Mouse (Mus musculus) hindbrain, embryonic 11.5 days (tissue): ENCODE results near the gene Lama5. TPM values are rescaled to one million over a fixed set of nuclear protein-coding genes. Genes with fewer than 3 reads are reported as not detected.

ENCODE experiments used
- ATAC-seq: fragments of 200-750 bp; cut with Nextera tagmentation; 2 replicates; pipeline ENCODE4 v1.8.0; 2017; ENCODE audit warnings: mild to moderate bottlenecking, moderate TSS enrichment, moderate library complexity; ENCODE audit not compliant: low FRiP score
- DNase-seq: peaks from one replicate; pipeline ENCODE4 v3.0.0-alpha.2; 2015; ENCODE audit warnings: low spot score
- H3K27ac ChIP-seq: fragments of 300-500 bp; sonication (generic); 2 replicates; pipeline ENCODE4 v1.5.1; 2014; ENCODE audit warnings: mild to moderate bottlenecking, low read depth, low read length
- H3K27me3 ChIP-seq: fragments of 300-500 bp; sonication (generic); 2 replicates; pipeline ENCODE4 v1.6.1; 2014; ENCODE audit warnings: mild to moderate bottlenecking, low read length, moderate library complexity, mixed read lengths; ENCODE audit not compliant: control insufficient read depth, insufficient read depth
- H3K36me3 ChIP-seq: fragments of 300-500 bp; sonication (generic); 2 replicates; pipeline ENCODE4 v1.6.1; 2014; ENCODE audit warnings: mild to moderate bottlenecking, low read length, moderate library complexity, mixed read lengths; ENCODE audit not compliant: control insufficient read depth, insufficient read depth
- H3K4me1 ChIP-seq: fragments of 300-500 bp; sonication (generic); replicated peaks from 2 replicates; pipeline ENCODE4 v1.6.1; 2014; ENCODE audit warnings: low read length, mixed read lengths; ENCODE audit not compliant: control insufficient read depth, insufficient read depth
- H3K4me2 ChIP-seq: fragments of 300-500 bp; sonication (generic); replicated peaks from 2 replicates; pipeline ENCODE4 v1.6.1; 2014; ENCODE audit warnings: mild to moderate bottlenecking, low read depth, low read length
- H3K4me3 ChIP-seq: fragments of 300-500 bp; sonication (generic); 2 replicates; pipeline ENCODE4 v1.5.1; 2014; ENCODE audit warnings: low read depth, low read length
- H3K9ac ChIP-seq: fragments of 300-500 bp; sonication (generic); 2 replicates; pipeline ENCODE4 v1.6.1; 2014; ENCODE audit warnings: low read depth, low read length
- H3K9me3 ChIP-seq: fragments of 300-500 bp; sonication (generic); 2 replicates; pipeline ENCODE4 v1.6.1; 2016; ENCODE audit warnings: low read length; ENCODE audit not compliant: control insufficient read depth
- WGBS: fragments of 180-500 bp; shearing (Covaris S2); extraction: QIAGEN DNeasy Blood & Tissue Kit; methylation state at CpG from one replicate; pipeline ENCODE4 v1.1.7; 2014; 5-methylcytosine and 5-hydroxymethylcytosine counted together
- polyA plus RNA-seq: library from polyadenylated mRNA; unstranded; fragments of >200 nt; fragmentation: Nextera tagmentation; extraction: Ambion mirVana; gene quantifications from 2 replicates; pipeline ENCODE4 v1.2.1, GENCODE M21; 2014

Gene Lama5
- polyA plus RNA-seq, 1 experiment from 2014 or later, result 4.4 TPM

GRCm38 (mm10) chr2:180221051-180221450 is 4.6 kb downstream of the Lama5 start:
- no peak overlapping the region for H3K4me2 ChIP-seq
- no peak overlapping the region for H3K4me3 ChIP-seq
- ATAC-seq, result no peak
- no peak for DNase-seq
- no peak overlapping the region for H3K9ac ChIP-seq
- 92% methylated on average over 9 of the region's 9 CpGs for WGBS
- no peaks in the 10 kb centered on the region for H3K36me3 ChIP-seq
- no peak overlapping the region for H3K27ac ChIP-seq
- H3K9me3 ChIP-seq, result no peaks in the 10 kb centered on the region
- peaks cover 9% of the 10 kb centered on the region; the same call in 1 of the 2 replicates for H3K4me1 ChIP-seq
- peaks cover 21% of the 10 kb centered on the region for H3K27me3 ChIP-seq

- WGBS, result 84% methylated on average over 9 of the region's 9 CpGs
Measured at GRCm38 (mm10) chr2:180220165-180220564, 5.5 kb downstream of the Lama5 start.

GRCm38 (mm10) chr2:180219145-180219943 is 6.3 kb downstream of the Lama5 start:
- 0 out of 2 replicates have a peak, but pooled peaks cover 4% of the 10 kb centered on the region for H3K4me1 ChIP-seq
- no peak overlapping the region for H3K9ac ChIP-seq
- no peaks in the 10 kb centered on the region for H3K36me3 ChIP-seq
- H3K9me3 ChIP-seq, result no peaks in the 10 kb centered on the region
- ATAC-seq (no peak), DNase-seq (no peak)
- H3K27ac ChIP-seq, result no peak overlapping the region
- 82% methylated on average over 15 of the region's 15 CpGs for WGBS
- no peak overlapping the region for H3K4me2 ChIP-seq
- no peak overlapping the region for H3K4me3 ChIP-seq
- peaks cover 5% of the 10 kb centered on the region; the same call in 1 of the 2 replicates for H3K27me3 ChIP-seq

More at GRCm38 (mm10) chr2:180220165-180220564, 5.5 kb downstream of the Lama5 start:
- DNase-seq, result no peak
- Histone ChIP-seq H3K4me1 (peaks cover 7% of the 10 kb centered on the region; the same call in 1 of the 2 replicates), H3K4me2 (no peak overlapping the region), H3K9ac (no peak overlapping the region), H3K9me3 (no peaks in the 10 kb centered on the region), H3K4me3 (no peak overlapping the region), H3K36me3 (no peaks in the 10 kb centered on the region), H3K27ac (no peak overlapping the region), H3K27me3 (peaks cover 14% of the 10 kb centered on the region)
- no peak for ATAC-seq

- Histone ChIP-seq H3K36me3 (no peaks in the 10 kb centered on the region), H3K9me3 (no peaks in the 10 kb centered on the region), H3K27ac (no peak overlapping the region), H3K4me3 (no peak overlapping the region), H3K4me2 (no peak overlapping the region), H3K9ac (no peak overlapping the region), H3K27me3 (0 out of 2 replicates have a peak, but pooled peaks cover 4% of the 10 kb centered on the region), H3K4me1 (0 out of 2 replicates have a peak, but pooled peaks cover 4% of the 10 kb centered on the region)
- no peak for ATAC-seq
- WGBS, result 39% methylated on average over 5 of the region's 5 CpGs
- DNase-seq, result no peak
Measured at GRCm38 (mm10) chr2:180218677-180219076, 7.0 kb downstream of the Lama5 start.

GRCm38 (mm10) chr2:180218241-180218640 is 7.4 kb downstream of the Lama5 start:
- DNase-seq (no peak), ATAC-seq (no peak)
- Histone ChIP-seq H3K27me3 (0 out of 2 replicates have a peak, but pooled peaks cover 4% of the 10 kb centered on the region), H3K4me3 (no peak overlapping the region), H3K4me1 (0 out of 2 replicates have a peak, but pooled peaks cover 4% of the 10 kb centered on the region), H3K9ac (no peak overlapping the region), H3K27ac (no peak overlapping the region), H3K4me2 (no peak overlapping the region), H3K36me3 (no peaks in the 10 kb centered on the region), H3K9me3 (no peaks in the 10 kb centered on the region)
- WGBS, result 89% methylated on average over 3 of the region's 3 CpGs

- Histone ChIP-seq H3K36me3 (no peaks in the 10 kb centered on the region), H3K27me3 (no peaks in the 10 kb centered on the region), H3K4me3 (no peak overlapping the region), H3K4me1 (0 out of 2 replicates have a peak, but pooled peaks cover 4% of the 10 kb centered on the region), H3K9me3 (no peaks in the 10 kb centered on the region), H3K27ac (no peak overlapping the region), H3K9ac (no peak overlapping the region), H3K4me2 (no peak overlapping the region)
- WGBS, result 87% methylated on average over 8 of the region's 8 CpGs
- ATAC-seq (no peak), DNase-seq (no peak)
Measured at GRCm38 (mm10) chr2:180217587-180217986, 8.1 kb downstream of the Lama5 start.

GRCm38 (mm10) chr2:180216921-180217320 is 8.7 kb downstream of the Lama5 start:
- no peak overlapping the region for H3K9ac ChIP-seq
- H3K9me3 ChIP-seq, result no peaks in the 10 kb centered on the region
- ATAC-seq (no peak), DNase-seq (no peak)
- WGBS, result 65% methylated on average over 5 of the region's 5 CpGs
- no peak overlapping the region for H3K4me3 ChIP-seq
- no peak overlapping the region for H3K4me2 ChIP-seq
- H3K36me3 ChIP-seq, result no peaks in the 10 kb centered on the region
- no peaks in the 10 kb centered on the region for H3K4me1 ChIP-seq
- no peaks in the 10 kb centered on the region for H3K27me3 ChIP-seq
- H3K27ac ChIP-seq, result no peak overlapping the region

- Histone ChIP-seq H3K27me3 (no peaks in the 10 kb centered on the region), H3K4me1 (no peaks in the 10 kb centered on the region), H3K9me3 (no peaks in the 10 kb centered on the region), H3K36me3 (no peaks in the 10 kb centered on the region), H3K4me2 (no peak overlapping the region), H3K4me3 (no peak overlapping the region), H3K9ac (no peak overlapping the region), H3K27ac (no peak overlapping the region)
- WGBS, result 84% methylated on average over 6 of the region's 6 CpGs
- DNase-seq (no peak), ATAC-seq (no peak)
Measured at GRCm38 (mm10) chr2:180215951-180216350, 9.7 kb downstream of the Lama5 start.

- WGBS, result 72% methylated on average over 8 of the region's 8 CpGs
- H3K9me3 ChIP-seq, result no peaks in the 10 kb centered on the region
Measured at GRCm38 (mm10) chr2:180215011-180215461, 10.6 kb downstream of the Lama5 start.

More at GRCm38 (mm10) chr2:180215011-180215461, 10.6 kb downstream of the Lama5 start:
- no peak for ATAC-seq
- H3K9ac ChIP-seq, result no peak overlapping the region
- no peaks in the 10 kb centered on the region for H3K36me3 ChIP-seq
- no peak overlapping the region for H3K27ac ChIP-seq
- no peak overlapping the region for H3K4me2 ChIP-seq
- no peaks in the 10 kb centered on the region for H3K27me3 ChIP-seq
- DNase-seq, result no peak
- no peak overlapping the region for H3K4me3 ChIP-seq
- no peaks in the 10 kb centered on the region for H3K4me1 ChIP-seq
